Mouse (Mus musculus) liver, adult 2 months (tissue): Measurements from ENCODE around the gene Sowahd.

Source experiments
- CTCF ChIP-seq: fragments of 200-500 bp; IDR thresholded peaks from 2 replicates; pipeline ENCODE4 v1.5.1; 2011; ENCODE audit warnings: low read depth, low read length, control low read depth
- POLR2A ChIP-seq: fragments of 200-500 bp; IDR thresholded peaks from 2 replicates; pipeline ENCODE4 v1.6.1; 2011; ENCODE audit warnings: low read length, control low read depth; ENCODE audit not compliant: insufficient read depth; ENCODE audit errors: extremely low read depth

GRCm38 (mm10) chrX:37084927-37085660, 36.4 kb downstream of the Sowahd start, which contains the start of gene Rpl39:
- no peak for TF ChIP-seq CTCF
- TF ChIP-seq POLR2A, result peak; percentile 67; the same call in 1 of the 2 replicates
